Mouse (Mus musculus) c-Kit-positive CD71-positive TER-119-negative erythroid progenitor cells, embryonic 14.5 days (primary cell): ENCODE measurements at regions not wholly inside any gene's neighbourhood (a gene's known extent, or its start where the extent isn't known, plus 50 kb on each side); places are given as distances from the start of the nearest gene placed in this dataset.

Experiments
- DNase-seq: peaks from one replicate; pipeline ENCODE4 v3.0.0-alpha.2; 2013; ENCODE audit warnings: low read depth

DNA sequence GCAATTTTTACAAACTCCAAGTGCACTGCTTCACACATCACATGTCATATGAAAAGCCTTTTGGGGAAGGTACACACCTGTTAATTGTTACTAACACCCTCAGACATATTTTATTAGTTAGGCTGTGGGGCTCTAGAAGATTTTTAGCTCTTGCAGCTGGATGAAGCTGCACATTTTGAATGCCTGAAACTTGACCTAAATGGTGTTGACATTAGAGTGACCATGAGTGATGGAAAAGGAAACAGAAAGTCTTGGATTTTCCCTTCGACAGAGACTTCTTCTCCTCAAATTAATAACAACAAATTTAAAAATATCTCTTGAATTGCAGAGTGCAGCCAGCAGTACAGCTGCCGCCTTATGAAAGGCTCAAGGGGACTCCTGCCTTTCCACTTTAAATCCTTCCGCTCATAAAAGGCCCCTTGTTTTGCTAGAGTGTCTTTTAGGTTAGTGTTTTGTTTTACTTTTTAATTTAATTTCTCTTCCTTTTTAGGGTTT is 259.7 kb downstream of the Trim52 start:
- no peak for DNase-seq

DNA sequence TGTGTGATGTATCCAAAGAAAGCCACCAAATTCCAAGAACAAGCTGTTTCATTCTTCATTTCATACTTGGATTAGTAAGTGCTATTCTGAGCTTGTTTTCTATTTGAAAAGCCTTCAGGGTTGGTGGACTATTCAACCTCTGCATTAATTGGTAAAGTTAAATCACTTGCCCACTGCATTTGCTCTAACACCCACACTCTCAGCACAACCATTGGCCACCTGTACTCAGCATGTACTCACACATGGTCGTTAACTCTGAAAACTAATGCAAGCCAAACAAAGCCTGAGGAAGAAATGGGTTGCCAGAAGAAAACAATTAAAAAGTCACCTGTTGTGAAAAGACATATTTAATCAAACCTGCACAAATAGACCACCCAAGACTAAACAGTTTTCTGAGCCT is 267.5 kb downstream of the Trim52 start:
- no peak for DNase-seq

DNA sequence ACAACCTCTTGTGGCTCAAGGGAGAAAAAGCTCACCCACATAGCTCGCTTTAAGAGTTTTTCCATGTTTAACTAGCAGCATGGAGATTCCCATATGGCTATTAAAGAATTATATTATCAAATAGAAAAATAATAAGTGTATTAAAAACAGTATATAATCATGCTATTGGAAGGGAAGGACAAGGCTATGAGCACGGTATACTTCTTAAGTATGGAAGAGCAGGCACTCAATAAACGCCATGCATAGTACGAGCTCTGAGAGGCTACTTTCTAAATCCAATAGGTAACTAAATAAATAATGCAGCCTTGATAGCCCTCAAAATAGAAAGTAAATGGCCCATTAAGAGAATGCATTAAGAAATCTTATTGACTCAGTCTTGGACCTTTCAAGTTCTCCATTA is 273.6 kb downstream of the Trim52 start:
- DNase-seq: no peak

DNA sequence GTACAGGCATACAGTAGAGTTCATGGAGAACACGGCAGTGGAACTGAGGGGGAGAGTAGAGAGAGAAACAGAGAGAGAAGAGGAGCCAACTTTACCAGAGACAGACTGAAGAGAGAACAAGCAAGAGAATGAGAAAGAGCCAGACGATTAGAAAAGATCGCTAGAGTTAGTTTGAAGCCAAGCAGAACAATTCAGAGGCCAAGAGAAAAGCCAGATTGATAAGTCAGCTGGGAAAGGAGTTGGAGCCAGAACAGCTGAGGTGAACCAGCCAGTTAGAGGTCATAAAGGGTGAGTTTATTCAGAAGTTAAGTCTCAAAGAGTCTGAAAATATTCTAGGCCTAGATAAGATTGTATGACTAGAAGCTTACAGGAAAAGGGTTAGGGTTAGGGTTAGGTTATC is 281.7 kb downstream of the Trim52 start:
- DNase-seq: no peak

DNA sequence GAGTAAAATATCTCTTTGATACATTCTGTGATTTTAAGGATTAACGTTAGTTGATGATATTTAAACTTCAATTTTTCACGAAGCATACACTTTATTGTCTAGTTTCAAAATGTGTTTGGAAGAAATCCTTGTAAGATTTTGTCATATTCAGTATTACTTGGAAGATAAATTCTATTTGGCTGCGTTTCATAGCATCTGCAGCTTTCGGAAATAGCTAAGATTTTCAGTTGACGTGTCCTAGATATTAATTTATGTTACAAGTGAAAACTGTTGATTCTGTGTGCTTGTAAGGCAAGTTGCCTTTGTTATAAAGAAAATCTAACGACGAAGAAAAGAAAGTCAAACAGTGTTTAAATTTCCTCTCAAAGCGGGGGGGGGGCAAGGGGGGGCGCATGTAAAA is 284.5 kb downstream of the Trim52 start:
- DNase-seq: no peak

DNA sequence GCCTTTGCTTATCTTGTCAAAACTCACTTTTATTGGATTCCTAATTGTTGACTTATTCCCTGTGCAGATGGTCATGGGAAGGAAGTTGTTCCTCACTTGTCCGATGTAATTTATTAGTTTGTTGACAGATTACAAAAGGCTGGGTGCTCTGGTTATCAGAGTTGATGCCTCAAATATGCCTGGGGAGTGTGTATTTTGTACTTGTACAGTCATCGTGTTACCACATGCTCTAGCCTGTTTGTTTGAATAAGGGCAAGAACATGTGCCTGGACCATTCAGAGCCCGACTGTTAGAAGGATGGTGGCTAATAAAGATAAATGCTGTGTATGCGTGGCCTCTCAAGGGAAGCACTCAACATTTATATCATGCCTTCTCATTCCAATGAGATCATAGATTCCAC is 288.0 kb downstream of the Trim52 start:
- no peak for DNase-seq

DNA sequence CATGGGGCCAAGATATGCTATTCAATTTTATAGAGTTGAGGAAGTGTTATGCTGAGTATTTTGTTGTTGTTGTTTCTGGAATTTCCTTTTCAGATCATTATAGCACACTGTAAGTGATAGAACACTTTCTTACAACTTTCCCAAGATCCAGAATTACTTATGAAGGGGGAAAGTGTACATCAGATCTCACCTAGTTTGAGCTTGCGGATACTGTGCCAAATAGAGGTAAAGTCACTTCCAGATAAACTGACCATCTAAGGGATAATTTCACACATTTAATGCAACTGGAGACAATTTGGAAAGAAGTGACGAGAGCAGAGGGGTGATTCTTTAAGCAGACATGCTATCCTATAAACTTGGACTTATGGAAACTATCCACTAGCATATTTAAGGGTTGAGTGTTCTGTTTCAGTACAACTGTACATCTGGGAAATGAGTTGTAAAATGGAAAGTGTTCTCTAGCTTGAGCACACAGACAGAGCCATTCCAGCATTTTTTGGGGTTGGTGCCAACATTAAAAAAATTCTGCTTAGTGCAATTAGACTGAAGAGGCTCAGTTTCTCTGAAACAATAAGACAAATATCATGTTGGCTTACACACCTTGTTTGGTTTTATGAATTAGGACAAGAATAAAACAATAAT is 307.0 kb downstream of the Trim52 start:
- DNase-seq: no peak

DNA sequence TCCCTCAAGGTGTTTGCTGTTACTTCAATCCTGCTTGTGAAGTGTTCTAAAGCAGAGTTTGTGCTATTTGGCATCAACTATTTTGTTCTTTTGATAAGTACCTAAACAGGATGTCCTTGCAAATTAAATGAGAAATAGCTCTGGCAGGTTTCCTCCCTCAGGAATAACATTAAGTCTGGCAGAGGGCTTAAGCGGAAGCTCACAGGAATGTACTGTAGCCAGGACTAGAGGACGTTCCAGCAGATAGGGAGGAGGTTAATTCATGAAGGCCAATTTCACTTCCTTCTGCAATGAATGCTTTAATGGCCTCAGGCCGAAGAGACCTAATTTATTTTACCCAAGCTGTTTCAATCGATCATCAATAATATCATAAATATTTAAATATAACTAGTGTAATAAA is 318.7 kb downstream of the Trim52 start:
- DNase-seq: no peak

DNA sequence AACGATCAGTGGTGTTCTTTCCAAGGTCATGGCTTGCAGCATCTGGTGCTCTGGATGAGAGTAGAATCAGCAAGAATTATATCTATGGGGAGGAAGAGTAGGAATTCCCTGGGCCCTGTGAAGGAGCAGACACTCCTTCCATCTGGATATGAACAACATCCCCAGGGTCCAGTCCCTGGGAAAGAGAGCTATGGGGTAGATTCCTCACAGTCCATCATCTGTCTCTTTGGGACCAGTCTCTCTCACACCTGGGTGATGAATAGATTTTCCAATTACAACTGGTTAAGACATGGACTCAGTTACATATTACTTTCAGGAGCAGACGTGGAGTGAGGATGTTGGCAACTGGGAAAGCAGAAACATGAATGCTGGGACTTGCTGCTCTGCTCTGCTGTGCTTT is 322.6 kb downstream of the Trim52 start:
- no peak for DNase-seq

DNA sequence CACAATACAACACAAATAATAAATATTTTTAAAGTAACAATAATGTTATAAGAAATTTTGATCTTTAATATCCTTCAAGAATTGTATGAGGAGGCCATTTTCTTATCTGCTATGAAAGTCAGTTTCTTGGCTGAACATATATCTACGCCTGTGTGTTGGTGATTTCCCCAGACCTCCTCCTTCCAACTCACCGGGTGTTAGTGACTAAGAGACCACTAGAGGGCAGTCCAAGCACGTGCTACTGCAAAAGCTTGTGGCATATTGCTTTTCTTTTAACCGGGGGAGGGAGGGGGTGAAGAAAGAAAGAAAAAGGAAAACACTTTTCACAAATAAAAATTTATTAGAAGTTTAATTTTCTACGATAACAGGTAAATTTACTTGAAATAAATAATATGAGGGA is 333.3 kb downstream of the Trim52 start:
- peak; percentile 14 for DNase-seq

DNA sequence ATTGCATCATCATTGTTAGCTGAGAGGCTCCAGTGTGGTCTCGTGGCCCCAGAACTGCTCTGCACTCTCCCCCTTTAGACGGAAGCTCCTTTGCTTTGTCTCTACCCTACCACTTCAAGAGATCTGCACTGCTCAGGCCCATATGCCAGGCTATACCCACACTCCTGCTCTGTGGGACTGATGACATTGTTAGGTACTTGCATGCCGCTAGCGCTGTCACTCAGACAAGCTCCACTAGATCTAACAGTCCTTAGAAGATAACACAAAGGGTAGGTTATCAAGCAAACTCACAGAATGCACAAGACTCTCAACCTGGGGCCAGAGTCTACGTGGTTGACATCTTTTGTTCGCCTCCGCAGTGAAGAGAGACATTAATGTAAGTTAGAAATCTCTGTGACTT is 383.1 kb downstream of the Trim52 start:
- DNase-seq: no peak

DNA sequence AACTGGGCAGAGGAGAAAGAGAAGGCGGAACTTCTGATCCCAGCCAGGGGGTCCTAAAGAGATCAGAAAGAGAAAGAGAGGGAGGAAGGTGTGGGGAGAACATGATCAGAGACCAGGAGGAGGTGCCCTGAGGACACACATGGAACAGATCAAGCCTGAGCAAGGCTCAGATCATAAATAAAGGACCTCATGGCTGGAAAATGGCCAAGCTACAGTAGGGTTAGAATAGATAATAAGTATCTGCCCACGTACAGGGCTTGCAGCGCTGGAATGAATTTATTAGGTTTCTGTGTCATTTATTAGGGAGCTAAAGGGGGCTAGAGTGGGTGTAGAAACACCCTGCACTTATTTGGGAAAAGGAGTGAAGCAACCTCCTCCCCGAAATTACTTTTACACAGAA is 385.4 kb downstream of the Trim52 start:
- no peak for DNase-seq

DNA sequence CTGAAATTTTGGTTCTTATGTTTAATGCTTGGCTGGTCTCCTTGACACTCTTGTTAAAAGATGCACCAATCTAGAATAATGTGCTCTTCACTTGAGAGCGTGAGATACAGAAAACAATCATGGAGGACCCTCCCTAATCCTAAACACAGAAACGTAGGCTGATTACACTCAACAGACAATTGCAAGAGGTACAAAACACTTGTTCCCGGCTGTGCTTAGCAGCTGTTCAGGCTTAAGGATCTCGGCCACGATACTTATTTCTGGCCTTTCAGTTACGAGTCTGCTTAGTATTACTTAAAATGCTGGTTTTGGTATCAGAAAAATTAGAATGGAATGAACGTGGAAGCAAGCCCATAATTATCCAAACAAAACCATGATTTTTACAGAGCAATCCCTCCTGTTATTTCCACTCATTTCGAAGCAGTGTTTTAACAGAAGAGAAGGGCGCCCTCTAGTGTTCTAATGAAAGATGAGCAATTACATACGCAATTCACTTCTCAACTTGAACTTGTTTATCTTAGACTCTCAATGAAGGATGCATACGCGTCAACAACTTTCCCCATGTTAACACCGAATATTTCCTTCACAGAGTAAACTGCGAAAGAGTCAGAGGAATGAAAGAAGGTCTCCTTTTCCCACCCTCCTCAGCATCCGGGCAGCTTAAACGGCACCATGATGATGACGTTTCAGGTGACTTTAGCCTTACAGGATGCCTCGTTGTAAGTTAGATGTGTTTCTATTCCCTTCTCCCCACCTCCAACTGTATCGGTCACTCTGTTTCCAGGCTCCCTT is 394.5 kb downstream of the Trim52 start:
- DNase-seq: peak; percentile 8

DNA sequence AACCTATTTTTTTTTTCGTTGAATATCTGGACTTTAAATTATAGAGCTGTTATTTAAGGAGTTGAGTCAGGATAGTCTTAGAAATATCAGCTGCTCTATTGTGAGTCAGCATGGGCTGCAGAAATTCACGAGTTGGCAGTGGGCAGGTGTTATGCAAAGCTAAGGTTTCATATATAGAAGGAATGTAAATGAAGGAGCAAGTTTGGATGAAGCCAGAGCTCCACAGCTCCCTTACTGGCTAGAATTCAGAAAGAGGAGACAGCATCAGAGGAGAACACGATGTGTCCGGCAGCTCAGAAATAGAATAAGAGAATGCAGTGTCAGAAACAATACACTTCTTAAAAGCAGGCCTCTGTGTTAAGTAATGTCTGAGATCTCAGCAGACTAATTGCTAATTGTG is 400.9 kb downstream of the Trim52 start:
- no peak for DNase-seq

DNA sequence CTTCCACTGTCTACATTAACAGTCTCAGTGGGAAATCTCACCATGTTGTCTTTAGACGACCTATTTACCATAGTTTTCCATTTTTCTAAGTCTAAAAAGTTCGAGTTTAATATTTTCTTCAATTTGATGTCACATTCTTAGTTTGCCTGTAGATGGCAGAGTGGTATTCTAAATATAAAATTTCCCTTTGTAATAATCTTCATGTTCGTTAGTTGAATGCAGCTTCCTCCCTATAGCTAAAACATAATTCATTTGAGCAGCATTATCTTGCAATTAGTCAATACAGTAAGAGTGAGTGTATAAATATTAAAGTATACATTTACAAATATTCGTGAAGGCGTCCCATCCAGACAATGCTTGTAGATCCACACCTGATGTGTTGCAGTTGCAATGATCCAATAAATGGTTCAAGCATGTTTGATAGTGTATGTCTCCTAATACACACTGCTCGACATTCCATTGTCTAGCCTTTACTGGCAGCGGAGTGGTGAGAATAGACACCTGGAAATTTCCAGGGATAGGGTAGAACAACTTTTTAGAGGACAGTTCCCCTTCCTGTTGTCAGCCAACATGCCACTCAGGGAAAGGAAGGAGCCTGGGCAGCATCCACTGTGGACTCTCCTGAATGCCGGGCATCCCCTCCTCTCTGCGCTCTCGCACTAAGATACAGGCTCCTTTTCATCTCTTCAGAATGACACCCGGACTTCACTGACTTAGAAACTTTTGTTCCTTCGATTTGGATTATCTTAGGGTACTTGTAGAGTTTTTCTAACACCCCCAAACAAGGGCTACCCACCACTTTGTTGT is 412.8 kb downstream of the Trim52 start:
- no peak for DNase-seq

DNA sequence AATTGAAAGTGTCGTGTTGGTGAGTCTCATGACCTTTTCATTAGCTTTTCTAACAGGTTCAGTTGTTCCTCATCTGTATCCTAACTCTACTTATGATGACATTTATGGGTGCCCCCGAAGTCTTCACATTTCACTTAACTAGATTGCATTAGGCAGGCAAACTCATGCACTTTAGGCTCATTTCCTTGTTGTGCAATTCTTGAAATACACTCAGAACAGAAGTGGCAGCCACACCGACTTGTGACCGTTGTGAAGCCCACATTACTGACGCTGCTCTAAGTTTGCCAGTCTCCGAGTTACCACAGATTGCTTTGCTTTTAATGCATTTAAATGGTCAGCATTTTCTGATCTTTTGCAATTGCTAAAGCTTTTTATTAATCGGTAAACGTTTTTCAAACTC is 414.8 kb downstream of the Trim52 start:
- DNase-seq: no peak

DNA sequence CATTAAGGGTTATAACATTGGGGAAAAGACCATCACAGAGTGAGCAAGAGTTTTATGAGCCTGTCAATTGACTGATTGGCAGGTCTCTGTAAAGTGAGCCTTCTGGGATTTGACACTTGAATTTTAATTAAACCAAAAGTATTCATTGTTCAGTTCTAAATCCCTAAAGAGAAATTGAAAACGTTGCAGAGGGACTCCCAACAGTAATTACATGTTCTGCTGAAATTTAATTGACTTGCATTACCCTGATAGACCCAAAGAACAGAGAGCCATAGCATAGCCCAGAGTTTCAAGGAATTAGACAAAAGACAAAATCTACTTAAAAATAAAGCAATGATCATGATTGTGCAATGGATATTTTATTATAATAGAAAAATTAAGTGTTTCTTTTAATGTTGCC is 444.2 kb downstream of the Trim52 start:
- no peak for DNase-seq

DNA sequence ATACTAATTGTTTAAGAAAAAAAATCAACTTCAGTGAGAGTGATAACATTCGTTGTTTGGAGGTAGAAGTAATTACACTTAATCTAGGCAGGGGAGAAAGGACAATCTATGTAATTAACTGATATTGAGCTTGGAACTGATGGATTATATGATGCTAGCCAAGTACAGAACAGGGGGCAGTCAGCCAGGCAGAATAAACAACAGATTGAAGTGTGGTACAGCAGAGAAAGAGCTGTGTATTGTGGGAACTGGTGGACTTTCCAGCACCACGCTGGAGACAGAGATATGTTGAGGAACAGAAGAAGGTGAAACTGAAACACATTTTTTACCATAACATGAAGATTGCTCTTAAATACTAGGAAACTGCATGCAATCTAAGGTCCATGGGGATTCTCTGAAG is 473.3 kb downstream of the Trim52 start:
- no peak for DNase-seq

DNA sequence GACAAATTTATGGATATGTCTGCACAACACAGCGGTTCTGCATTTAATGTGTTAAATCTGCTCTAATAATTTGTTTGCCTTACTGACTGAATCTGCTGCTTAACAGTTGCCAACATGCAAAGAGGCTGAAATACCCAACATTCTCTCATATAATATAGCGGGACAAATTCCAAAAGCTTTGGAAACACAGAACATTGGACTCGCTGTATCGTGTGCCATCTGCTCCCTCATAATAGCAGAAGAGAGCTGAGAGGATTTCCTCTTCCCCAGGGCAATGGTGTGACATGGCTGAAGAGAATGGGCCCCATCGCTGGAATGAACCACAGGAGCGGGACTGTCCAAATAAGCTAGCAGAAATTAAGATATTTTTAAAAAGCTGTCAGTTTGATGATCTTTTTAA is 475.9 kb downstream of the Trim52 start:
- DNase-seq: no peak

DNA sequence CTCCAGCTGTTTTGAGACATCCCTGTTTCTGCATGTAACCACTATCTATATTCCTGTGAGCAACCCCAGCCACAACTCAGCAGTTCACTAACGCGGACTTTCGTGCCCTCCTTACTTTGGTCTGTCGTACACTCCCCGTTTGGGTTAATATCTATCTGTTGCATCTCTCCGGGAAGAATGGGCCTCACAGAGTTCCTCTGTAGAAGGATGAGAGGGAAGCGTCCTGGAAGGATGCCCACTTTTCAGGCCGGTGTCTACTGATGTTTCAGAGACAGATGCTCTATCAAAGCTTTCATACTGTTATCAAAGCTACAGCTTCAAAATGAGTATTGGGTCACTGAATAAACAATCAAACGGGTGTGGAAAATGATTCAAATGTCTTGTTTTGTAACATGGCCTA is 487.4 kb downstream of the Trim52 start:
- no peak for DNase-seq

DNA sequence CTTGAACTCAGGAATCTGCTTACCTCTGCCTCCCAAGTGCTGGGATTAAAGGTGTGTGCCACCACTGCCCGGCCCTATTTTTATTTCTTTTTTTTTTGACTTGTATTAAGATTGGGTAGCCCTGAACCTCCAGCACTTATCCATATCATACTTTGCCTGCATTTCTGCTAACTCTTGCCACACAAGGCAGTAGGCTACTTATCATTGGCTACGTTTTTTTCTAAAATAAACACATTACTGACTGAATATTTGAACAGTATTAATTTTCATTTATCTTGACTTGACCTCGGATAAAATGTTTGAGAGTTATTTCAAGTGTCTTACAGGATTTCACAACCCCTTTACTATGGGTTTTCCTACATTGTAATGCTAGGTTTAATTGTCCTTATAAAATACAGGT is 488.0 kb downstream of the Trim52 start:
- no peak for DNase-seq

DNA sequence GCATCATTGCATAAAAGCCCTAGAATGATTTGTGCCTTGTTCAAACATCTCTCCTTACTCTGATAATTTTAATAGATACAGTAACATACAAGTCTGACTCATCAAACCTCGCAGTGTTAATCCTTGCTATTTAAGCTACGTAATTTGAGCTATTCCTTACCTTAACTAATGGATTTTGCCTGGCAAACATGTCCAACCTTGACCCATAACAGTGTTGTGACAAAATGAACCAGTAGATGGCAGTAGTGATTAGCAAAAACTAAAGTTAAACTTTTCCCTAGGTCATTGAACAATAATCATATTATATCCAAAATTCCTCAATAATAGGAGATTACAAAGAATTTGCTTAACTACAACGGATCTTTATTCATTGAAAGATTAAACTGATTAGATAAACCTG is 501.0 kb downstream of the Trim52 start:
- DNase-seq: no peak

DNA sequence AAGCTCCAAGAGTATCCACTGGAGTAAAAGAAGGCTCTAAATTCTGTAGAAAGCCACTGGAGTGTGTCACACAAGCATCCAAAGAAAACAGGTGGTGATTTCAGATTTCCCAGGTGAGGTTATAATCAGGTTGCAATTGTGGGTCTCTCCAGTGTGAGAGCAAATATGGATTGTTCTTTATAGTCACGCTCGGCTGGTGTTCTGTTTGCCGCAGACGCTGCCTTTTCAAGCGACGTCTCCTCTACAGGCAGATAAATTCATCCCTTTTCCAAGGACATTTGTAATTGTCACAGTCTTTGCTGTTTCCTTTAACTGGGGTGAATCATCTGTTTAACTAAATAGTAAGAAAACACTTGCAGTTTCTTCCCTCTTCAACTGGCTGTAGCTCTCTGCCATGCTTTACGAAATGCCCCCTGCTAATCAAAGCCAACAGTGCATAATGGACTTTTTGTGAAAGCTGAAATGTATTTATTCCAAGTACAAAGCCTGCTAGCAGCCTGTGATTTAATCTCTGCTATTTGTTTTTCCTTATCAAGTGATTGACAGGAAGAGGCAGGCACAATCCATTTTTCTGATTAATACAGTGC is 502.4 kb downstream of the Trim52 start:
- DNase-seq: no peak
